Mouse (Mus musculus): ENCODE data around the gene Sdha.

GRCm38 (mm10) chr13:74363176-74363858 is 13.2 kb upstream of the Sdha start:
- no peak for TF ChIP-seq POLR2A (IDR thresholded peaks at IDR 0.05; ENCODE audit: low read depth, low read length)
- TF ChIP-seq CTCF (IDR thresholded peaks at IDR 0.05; ENCODE audit: extremely low read depth, insufficient read length, insufficient replicate concordance, low read depth, low read length) = no peak

Measured in small intestine, adult 2 months (tissue).